Mouse (Mus musculus): ENCODE data around the gene Tefm. TPM values are rescaled to one million over a fixed set of nuclear protein-coding genes. Genes with fewer than 3 reads are reported as not detected.

Tefm gene
- polyA plus RNA-seq, 1 experiment, result 2.2 TPM

GRCm38 (mm10) chr11:80156841-80157240, 14.9 kb upstream of the Tefm start:
- peaks cover 5% of the 10 kb centered on the region; the same call in 1 of the 2 replicates for H3K27me3 ChIP-seq (ENCODE audit: control insufficient read depth, insufficient read depth, low read length)
- WGBS, result 79% methylated on average over 4 of the region's 4 CpGs
- no peak overlapping the region for H3K4me3 ChIP-seq (ENCODE audit: extremely low read depth, insufficient read depth, insufficient read length)
- no peak overlapping the region for H3K27ac ChIP-seq (ENCODE audit: insufficient read depth, low read length)
- no peak for DNase-seq (ENCODE audit: low read depth in 1 of 2, low spot score in 2 of 2)
- peaks cover 3% of the 10 kb centered on the region; the same call in 1 of the 2 replicates for H3K4me1 ChIP-seq (ENCODE audit: control insufficient read depth, insufficient read depth, insufficient read length)
- no peaks in the 10 kb centered on the region for H3K36me3 ChIP-seq (ENCODE audit: control insufficient read depth, insufficient read depth, low read length)
- TF ChIP-seq POLR2A (IDR thresholded peaks at IDR 0.05; ENCODE audit: low read depth, low read length) (no peak), CTCF (IDR thresholded peaks at IDR 0.05; ENCODE audit: extremely low read depth, insufficient read depth, insufficient read length, insufficient replicate concordance) (no peak)

- Histone ChIP-seq H3K27ac (ENCODE audit: insufficient read depth, low read length) (peak overlapping the region; percentile 40; the same call in 1 of the 2 replicates), H3K27me3 (ENCODE audit: control insufficient read depth, insufficient read depth, low read length) (peaks cover 5% of the 10 kb centered on the region; the same call in 1 of the 2 replicates), H3K4me1 (ENCODE audit: control insufficient read depth, insufficient read depth, insufficient read length) (peaks cover 3% of the 10 kb centered on the region; the same call in 1 of the 2 replicates), H3K4me3 (ENCODE audit: extremely low read depth, insufficient read depth, insufficient read length) (0 out of 2 replicates have a peak overlapping the region, but pooled peaks have one; percentile 9), H3K36me3 (ENCODE audit: control insufficient read depth, insufficient read depth, low read length) (no peaks in the 10 kb centered on the region)
- 88% methylated on average over 4 of the region's 4 CpGs for WGBS
- TF ChIP-seq POLR2A (IDR thresholded peaks at IDR 0.05; ENCODE audit: low read depth, low read length) (no peak), CTCF (IDR thresholded peaks at IDR 0.05; ENCODE audit: extremely low read depth, insufficient read depth, insufficient read length, insufficient replicate concordance) (no peak)
- no peak for DNase-seq (ENCODE audit: low read depth in 1 of 2, low spot score in 2 of 2)
Observed at GRCm38 (mm10) chr11:80155961-80156360, 14.0 kb upstream of the Tefm start.

- peak overlapping the region; percentile 40 for H3K27ac ChIP-seq (ENCODE audit: insufficient read depth, low read length)
- DNase-seq (ENCODE audit: low read depth in 1 of 2, low spot score in 2 of 2), result no peak
- H3K4me1 ChIP-seq (ENCODE audit: control insufficient read depth, insufficient read depth, insufficient read length), result peaks cover 3% of the 10 kb centered on the region; the same call in 1 of the 2 replicates
- no peaks in the 10 kb centered on the region for H3K36me3 ChIP-seq (ENCODE audit: control insufficient read depth, insufficient read depth, low read length)
- WGBS, result 53% methylated on average over 8 of the region's 8 CpGs
- H3K4me3 ChIP-seq (ENCODE audit: extremely low read depth, insufficient read depth, insufficient read length), result peak overlapping the region; percentile 66; the same call in 1 of the 2 replicates
- TF ChIP-seq CTCF (IDR thresholded peaks at IDR 0.05; ENCODE audit: extremely low read depth, insufficient read depth, insufficient read length, insufficient replicate concordance), result no peak
- peaks cover 5% of the 10 kb centered on the region; the same call in 1 of the 2 replicates for H3K27me3 ChIP-seq (ENCODE audit: control insufficient read depth, insufficient read depth, low read length)
Observed at GRCm38 (mm10) chr11:80155541-80155940, 13.6 kb upstream of the Tefm start.

GRCm38 (mm10) chr11:80154501-80154900, 12.5 kb upstream of the Tefm start:
- Histone ChIP-seq H3K36me3 (ENCODE audit: control insufficient read depth, insufficient read depth, low read length) (no peaks in the 10 kb centered on the region), H3K27me3 (ENCODE audit: control insufficient read depth, insufficient read depth, low read length) (peaks cover 5% of the 10 kb centered on the region; the same call in 1 of the 2 replicates), H3K4me3 (ENCODE audit: extremely low read depth, insufficient read depth, insufficient read length) (peak overlapping the region; percentile 66), H3K27ac (ENCODE audit: insufficient read depth, low read length) (peak overlapping the region; percentile 63), H3K4me1 (ENCODE audit: control insufficient read depth, insufficient read depth, insufficient read length) (peaks cover 3% of the 10 kb centered on the region; the same call in 1 of the 2 replicates)
- WGBS, result 47% methylated on average over 25 of the region's 25 CpGs
- DNase-seq (ENCODE audit: low read depth in 1 of 2, low spot score in 2 of 2), result no peak
- TF ChIP-seq POLR2A (IDR thresholded peaks at IDR 0.05; ENCODE audit: low read depth, low read length) (no peak), CTCF (IDR thresholded peaks at IDR 0.05; ENCODE audit: extremely low read depth, insufficient read depth, insufficient read length, insufficient replicate concordance) (no peak)

- peak; percentile 54 to 85 for DNase-seq (ENCODE audit: low read depth in 1 of 2, low spot score in 2 of 2)
- 2% methylated on average over 45 of the region's 47 CpGs for WGBS
- TF ChIP-seq POLR2A (IDR thresholded peaks at IDR 0.05; ENCODE audit: low read depth, low read length) (no peak; the same call in 1 of the 2 replicates), CTCF (IDR thresholded peaks at IDR 0.05; ENCODE audit: extremely low read depth, insufficient read depth, insufficient read length, insufficient replicate concordance) (no peak)
- Histone ChIP-seq H3K4me3 (ENCODE audit: extremely low read depth, insufficient read depth, insufficient read length) (peak within 1 kb of the TSS; percentile 66), H3K4me1 (ENCODE audit: control insufficient read depth, insufficient read depth, insufficient read length) (peaks cover 3% of the 10 kb centered on the region; the same call in 1 of the 2 replicates), H3K27ac (ENCODE audit: insufficient read depth, low read length) (peak within 1 kb of the TSS; percentile 63), H3K27me3 (ENCODE audit: control insufficient read depth, insufficient read depth, low read length) (peaks cover 5% of the 10 kb centered on the region; the same call in 1 of the 2 replicates), H3K36me3 (ENCODE audit: control insufficient read depth, insufficient read depth, low read length) (no peaks in the 10 kb centered on the region)
Observed at GRCm38 (mm10) chr11:80153857-80154495, 12.0 kb upstream of the Tefm start, which contains the start of gene Adap2. Gene Adap2, plus strand, starts transcription at chr11:80154105.

- Histone ChIP-seq H3K27me3 (ENCODE audit: control insufficient read depth, insufficient read depth, low read length) (peaks cover 5% of the 10 kb centered on the region; the same call in 1 of the 2 replicates), H3K36me3 (ENCODE audit: control insufficient read depth, insufficient read depth, low read length) (no peaks in the 10 kb centered on the region), H3K27ac (ENCODE audit: insufficient read depth, low read length) (no peak overlapping the region), H3K4me3 (ENCODE audit: extremely low read depth, insufficient read depth, insufficient read length) (no peak overlapping the region), H3K4me1 (ENCODE audit: control insufficient read depth, insufficient read depth, insufficient read length) (peaks cover 3% of the 10 kb centered on the region; the same call in 1 of the 2 replicates)
- TF ChIP-seq CTCF (IDR thresholded peaks at IDR 0.05; ENCODE audit: extremely low read depth, insufficient read depth, insufficient read length, insufficient replicate concordance) (no peak), POLR2A (IDR thresholded peaks at IDR 0.05; ENCODE audit: low read depth, low read length) (no peak)
- no peak for DNase-seq (ENCODE audit: low read depth in 1 of 2, low spot score in 2 of 2)
- 88% methylated on average over 8 of the region's 8 CpGs for WGBS
Observed at GRCm38 (mm10) chr11:80152376-80152775, 10.4 kb upstream of the Tefm start.

- no peak for DNase-seq (ENCODE audit: low read depth in 1 of 2, low spot score in 2 of 2)
- Histone ChIP-seq H3K4me3 (ENCODE audit: extremely low read depth, insufficient read depth, insufficient read length) (no peak overlapping the region), H3K27ac (ENCODE audit: insufficient read depth, low read length) (no peak overlapping the region), H3K27me3 (ENCODE audit: control insufficient read depth, insufficient read depth, low read length) (peaks cover 5% of the 10 kb centered on the region; the same call in 1 of the 2 replicates), H3K36me3 (ENCODE audit: control insufficient read depth, insufficient read depth, low read length) (no peaks in the 10 kb centered on the region), H3K4me1 (ENCODE audit: control insufficient read depth, insufficient read depth, insufficient read length) (peaks cover 3% of the 10 kb centered on the region; the same call in 1 of the 2 replicates)
- no peak for TF ChIP-seq POLR2A (IDR thresholded peaks at IDR 0.05; ENCODE audit: low read depth, low read length)
- TF ChIP-seq CTCF (IDR thresholded peaks at IDR 0.05; ENCODE audit: extremely low read depth, insufficient read depth, insufficient read length, insufficient replicate concordance), result no peak
- WGBS, result 10% methylated on average over 2 of the region's 2 CpGs
Observed at GRCm38 (mm10) chr11:80151541-80151940, 9.6 kb upstream of the Tefm start.
